Mouse (Mus musculus): ENCODE measurements at regions not wholly inside any gene's neighbourhood (a gene's known extent, or its start where the extent isn't known, plus 50 kb on each side); places are given as distances from the start of the nearest gene placed in this dataset.

GRCm38 (mm10) chr5:101032968-101033367 is 187.5 kb downstream of the Gpat3 start:
- Histone ChIP-seq H3K36me3 (ENCODE audit: control insufficient read depth, insufficient read depth, low read length) (no peaks in the 10 kb centered on the region), H3K9ac (ENCODE audit: low read depth, low read length) (no peak overlapping the region), H3K4me1 (replicated peaks; ENCODE audit: control insufficient read depth, insufficient read depth, low read length) (no peaks in the 10 kb centered on the region), H3K9me3 (ENCODE audit: control insufficient read depth, low read length) (no peaks in the 10 kb centered on the region), H3K4me3 (ENCODE audit: low read depth, low read length) (no peak overlapping the region), H3K4me2 (no peak overlapping the region), H3K27me3 (replicated peaks; ENCODE audit: control insufficient read depth, insufficient read depth, low read length) (no peaks in the 10 kb centered on the region), H3K27ac (ENCODE audit: low read depth, low read length) (no peak overlapping the region)
- DNase-seq (ENCODE audit: low spot score), result no peak
- no peak for ATAC-seq (replicated peaks; ENCODE audit: low FRiP score)
- 74% methylated on average over 16 of the region's 16 CpGs for WGBS

- H3K9ac ChIP-seq (ENCODE audit: low read depth, low read length), result no peak overlapping the region
- H3K4me3 ChIP-seq (ENCODE audit: low read depth, low read length), result no peak overlapping the region
- no peak overlapping the region for H3K4me2 ChIP-seq
- H3K27me3 ChIP-seq (replicated peaks; ENCODE audit: control insufficient read depth, insufficient read depth, low read length), result no peaks in the 10 kb centered on the region
- H3K36me3 ChIP-seq (ENCODE audit: control insufficient read depth, insufficient read depth, low read length), result no peaks in the 10 kb centered on the region
- no peaks in the 10 kb centered on the region for H3K9me3 ChIP-seq (ENCODE audit: control insufficient read depth, low read length)
- 77% methylated on average over 12 of the region's 12 CpGs for WGBS
- no peaks in the 10 kb centered on the region for H3K4me1 ChIP-seq (replicated peaks; ENCODE audit: control insufficient read depth, insufficient read depth, low read length)
- H3K27ac ChIP-seq (ENCODE audit: low read depth, low read length), result no peak overlapping the region
- no peak for ATAC-seq (replicated peaks; ENCODE audit: low FRiP score)
- DNase-seq (ENCODE audit: low spot score), result no peak
These were observed 186.8 kb downstream of the Gpat3 start for GRCm38 (mm10) chr5:101032147-101032900.

DNA sequence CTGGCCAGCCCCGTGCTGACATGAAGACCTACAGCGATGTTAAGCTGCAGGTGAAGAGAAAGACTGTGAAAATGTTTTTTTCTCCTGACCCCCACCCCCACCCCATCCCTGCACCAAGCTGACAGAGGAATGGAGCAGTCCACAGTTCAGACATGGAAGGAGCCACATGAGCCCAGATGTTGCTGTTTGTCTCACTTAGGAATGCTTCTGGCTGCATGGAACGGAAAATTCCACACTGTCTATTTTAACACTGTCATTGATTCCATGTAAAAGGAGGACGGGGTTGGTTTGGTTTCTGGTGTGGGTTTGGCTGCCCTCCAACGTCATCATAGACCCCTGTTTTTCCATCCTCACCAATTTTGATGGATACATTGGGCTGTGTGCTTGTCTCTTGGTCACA is 179.3 kb downstream of the Gpat3 start:
- 76% methylated on average over 5 of the region's 5 CpGs for WGBS
- Histone ChIP-seq H3K4me2 (no peak overlapping the region), H3K9ac (ENCODE audit: low read depth, low read length) (no peak overlapping the region)

GRCm38 (mm10) chr5:101023784-101024183 is 178.3 kb downstream of the Gpat3 start:
- no peaks in the 10 kb centered on the region; the same call in 1 of the 2 replicates for H3K27me3 ChIP-seq (replicated peaks; ENCODE audit: control insufficient read depth, insufficient read depth, low read length)
- no peak overlapping the region for H3K9ac ChIP-seq (ENCODE audit: low read depth, low read length)
- no peak overlapping the region for H3K4me2 ChIP-seq
- DNase-seq (ENCODE audit: low spot score), result no peak
- WGBS, result 74% methylated on average over 8 of the region's 8 CpGs
- ATAC-seq (replicated peaks; ENCODE audit: low FRiP score), result no peak
- no peak overlapping the region for H3K27ac ChIP-seq (ENCODE audit: low read depth, low read length)
- H3K36me3 ChIP-seq (ENCODE audit: control insufficient read depth, insufficient read depth, low read length), result no peaks in the 10 kb centered on the region
- no peaks in the 10 kb centered on the region for H3K4me1 ChIP-seq (replicated peaks; ENCODE audit: control insufficient read depth, insufficient read depth, low read length)
- H3K9me3 ChIP-seq (ENCODE audit: control insufficient read depth, low read length), result no peaks in the 10 kb centered on the region
- H3K4me3 ChIP-seq (ENCODE audit: low read depth, low read length), result no peak overlapping the region

More for the DNA sequence above, 179.3 kb downstream of the Gpat3 start:
- H3K4me3 ChIP-seq (ENCODE audit: low read depth, low read length), result no peak overlapping the region
- ATAC-seq (replicated peaks; ENCODE audit: low FRiP score) (no peak), DNase-seq (ENCODE audit: low spot score) (no peak)
- H3K9me3 ChIP-seq (ENCODE audit: control insufficient read depth, low read length), result no peaks in the 10 kb centered on the region
- H3K27ac ChIP-seq (ENCODE audit: low read depth, low read length), result no peak overlapping the region
- no peaks in the 10 kb centered on the region; the same call in 1 of the 2 replicates for H3K27me3 ChIP-seq (replicated peaks; ENCODE audit: control insufficient read depth, insufficient read depth, low read length)
- no peaks in the 10 kb centered on the region for H3K36me3 ChIP-seq (ENCODE audit: control insufficient read depth, insufficient read depth, low read length)
- H3K4me1 ChIP-seq (replicated peaks; ENCODE audit: control insufficient read depth, insufficient read depth, low read length), result no peaks in the 10 kb centered on the region

GRCm38 (mm10) chr5:101020784-101021183 is 175.3 kb downstream of the Gpat3 start:
- no peak overlapping the region for H3K27ac ChIP-seq (ENCODE audit: low read depth, low read length)
- no peaks in the 10 kb centered on the region for H3K4me1 ChIP-seq (replicated peaks; ENCODE audit: control insufficient read depth, insufficient read depth, low read length)
- WGBS, result 15% methylated on average over 11 of the region's 11 CpGs
- H3K36me3 ChIP-seq (ENCODE audit: control insufficient read depth, insufficient read depth, low read length), result no peaks in the 10 kb centered on the region
- H3K4me3 ChIP-seq (ENCODE audit: low read depth, low read length), result no peak overlapping the region
- H3K27me3 ChIP-seq (replicated peaks; ENCODE audit: control insufficient read depth, insufficient read depth, low read length), result no peaks in the 10 kb centered on the region; the same call in 1 of the 2 replicates
- H3K9ac ChIP-seq (ENCODE audit: low read depth, low read length), result no peak overlapping the region
- DNase-seq (ENCODE audit: low spot score), result peak; percentile 58
- H3K4me2 ChIP-seq, result no peak overlapping the region
- H3K9me3 ChIP-seq (ENCODE audit: control insufficient read depth, low read length), result no peaks in the 10 kb centered on the region
- ATAC-seq (replicated peaks; ENCODE audit: low FRiP score), result no peak

- Histone ChIP-seq H3K36me3 (ENCODE audit: control insufficient read depth, insufficient read depth, low read length) (no peaks in the 10 kb centered on the region), H3K27ac (ENCODE audit: low read depth, low read length) (no peak overlapping the region), H3K4me2 (no peak overlapping the region), H3K4me1 (replicated peaks; ENCODE audit: control insufficient read depth, insufficient read depth, low read length) (no peaks in the 10 kb centered on the region), H3K27me3 (replicated peaks; ENCODE audit: control insufficient read depth, insufficient read depth, low read length) (no peaks in the 10 kb centered on the region), H3K9me3 (ENCODE audit: control insufficient read depth, low read length) (no peaks in the 10 kb centered on the region), H3K9ac (ENCODE audit: low read depth, low read length) (no peak overlapping the region), H3K4me3 (ENCODE audit: low read depth, low read length) (no peak overlapping the region)
- DNase-seq (ENCODE audit: low spot score) (no peak), ATAC-seq (replicated peaks; ENCODE audit: low FRiP score) (no peak)
- 70% methylated on average over 5 of the region's 5 CpGs for WGBS
These were observed 168.3 kb downstream of the Gpat3 start for GRCm38 (mm10) chr5:101013844-101014243.

GRCm38 (mm10) chr5:101005216-101005615 is 159.7 kb downstream of the Gpat3 start:
- Histone ChIP-seq H3K27ac (ENCODE audit: low read depth, low read length) (no peak overlapping the region), H3K4me1 (replicated peaks; ENCODE audit: control insufficient read depth, insufficient read depth, low read length) (no peaks in the 10 kb centered on the region), H3K4me3 (ENCODE audit: low read depth, low read length) (no peak overlapping the region), H3K4me2 (no peak overlapping the region), H3K36me3 (ENCODE audit: control insufficient read depth, insufficient read depth, low read length) (no peaks in the 10 kb centered on the region), H3K27me3 (replicated peaks; ENCODE audit: control insufficient read depth, insufficient read depth, low read length) (no peaks in the 10 kb centered on the region), H3K9ac (ENCODE audit: low read depth, low read length) (no peak overlapping the region), H3K9me3 (ENCODE audit: control insufficient read depth, low read length) (no peaks in the 10 kb centered on the region)
- no peak for ATAC-seq (replicated peaks; ENCODE audit: low FRiP score)
- 59% methylated on average over 3 of the region's 3 CpGs for WGBS
- DNase-seq (ENCODE audit: low spot score), result no peak

GRCm38 (mm10) chr5:101000436-101000835 is 154.9 kb downstream of the Gpat3 start:
- Histone ChIP-seq H3K27ac (ENCODE audit: low read depth, low read length) (no peak overlapping the region), H3K9ac (ENCODE audit: low read depth, low read length) (no peak overlapping the region), H3K27me3 (replicated peaks; ENCODE audit: control insufficient read depth, insufficient read depth, low read length) (no peaks in the 10 kb centered on the region), H3K36me3 (ENCODE audit: control insufficient read depth, insufficient read depth, low read length) (no peaks in the 10 kb centered on the region), H3K4me2 (no peak overlapping the region), H3K9me3 (ENCODE audit: control insufficient read depth, low read length) (no peaks in the 10 kb centered on the region), H3K4me3 (ENCODE audit: low read depth, low read length) (no peak overlapping the region), H3K4me1 (replicated peaks; ENCODE audit: control insufficient read depth, insufficient read depth, low read length) (no peaks in the 10 kb centered on the region)
- WGBS, result 84% methylated on average over 6 of the region's 6 CpGs
- ATAC-seq (replicated peaks; ENCODE audit: low FRiP score) (no peak), DNase-seq (ENCODE audit: low spot score) (no peak)

- no peaks in the 10 kb centered on the region for H3K27me3 ChIP-seq (replicated peaks; ENCODE audit: control insufficient read depth, insufficient read depth, low read length)
- no peak overlapping the region for H3K9ac ChIP-seq (ENCODE audit: low read depth, low read length)
- DNase-seq (ENCODE audit: low spot score) (no peak), ATAC-seq (replicated peaks; ENCODE audit: low FRiP score) (no peak)
- no peak overlapping the region for H3K27ac ChIP-seq (ENCODE audit: low read depth, low read length)
- H3K4me2 ChIP-seq, result no peak overlapping the region
- no peaks in the 10 kb centered on the region for H3K4me1 ChIP-seq (replicated peaks; ENCODE audit: control insufficient read depth, insufficient read depth, low read length)
- WGBS, result 73% methylated on average over 2 of the region's 2 CpGs
- no peaks in the 10 kb centered on the region for H3K36me3 ChIP-seq (ENCODE audit: control insufficient read depth, insufficient read depth, low read length)
- H3K9me3 ChIP-seq (ENCODE audit: control insufficient read depth, low read length), result no peaks in the 10 kb centered on the region
- no peak overlapping the region for H3K4me3 ChIP-seq (ENCODE audit: low read depth, low read length)
These were observed 146.9 kb downstream of the Gpat3 start for GRCm38 (mm10) chr5:100992365-100992764.
